8 mouse cellular contexts compared by ENCODE assay signal in the genomic region with DNA sequence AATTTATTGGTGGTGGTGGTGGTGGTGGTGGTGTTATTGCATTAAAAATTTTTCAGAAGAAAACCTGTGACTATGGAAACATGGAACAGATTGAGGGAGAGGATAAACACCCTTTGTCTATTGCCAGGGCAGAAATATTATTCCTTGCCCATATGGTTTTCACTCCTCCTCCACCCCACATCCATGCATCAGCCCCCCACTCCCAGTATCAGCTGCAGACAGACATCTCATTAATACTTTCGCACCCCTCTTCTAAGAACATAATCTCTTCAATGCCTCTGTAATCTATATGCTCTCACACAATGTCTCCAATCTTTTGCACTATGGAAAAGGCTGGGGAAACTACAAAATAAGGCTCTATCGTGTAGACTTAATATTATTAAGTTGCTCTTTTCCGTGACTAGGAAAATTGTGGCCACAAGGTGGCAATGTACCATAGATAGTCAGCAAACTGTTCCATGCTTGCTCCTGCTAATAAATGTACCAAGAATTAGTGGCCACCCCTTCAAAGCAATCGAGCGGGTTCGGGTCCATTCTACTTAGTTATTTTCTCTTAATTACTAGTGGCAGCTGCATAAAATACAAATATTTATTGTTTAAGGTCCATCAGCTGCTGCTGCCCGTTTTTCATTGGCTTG.
DNase-seq lines count a peak whose midpoint lies in the region; ATAC-seq and TF ChIP-seq lines count a peak whose summit lies in the region.

No protein-coding gene starts in this region.

- TF ChIP-seq EP300 in heart, postnatal 0 days (IDR thresholded peaks at IDR 0.05; ENCODE audit: low read depth) = no peak

- no peak overlapping the region for H3K4me3 ChIP-seq in heart, postnatal 0 days (ENCODE audit: low read depth, low read length)
- H3K4me3 ChIP-seq in lung, embryonic 14.5 days (ENCODE audit: low read depth, low read length) = no peak overlapping the region

- H3K4me1 ChIP-seq in heart, postnatal 0 days (ENCODE audit: control insufficient read depth, insufficient read depth) = no peaks in the 10 kb centered on the region
- no peaks in the 10 kb centered on the region for H3K4me1 ChIP-seq in lung, embryonic 14.5 days (ENCODE audit: insufficient read depth)

- no peaks in the 10 kb centered on the region for H3K9me3 ChIP-seq in heart, postnatal 0 days (replicated peaks; ENCODE audit: control insufficient read depth, low read length)
- H3K9me3 ChIP-seq in lung, embryonic 14.5 days (ENCODE audit: low read depth, low read length) = no peaks in the 10 kb centered on the region

- no peak overlapping the region for H3K9ac ChIP-seq in heart, postnatal 0 days (replicated peaks; ENCODE audit: low read depth, low read length)
- H3K9ac ChIP-seq in lung, embryonic 14.5 days = no peak overlapping the region

- peak; percentile 69; the same call in 1 of the 2 replicates for ATAC-seq in common myeloid progenitor, adult 5-6 weeks (replicated peaks; ENCODE audit: low read depth, poor library complexity, severe bottlenecking)
- ATAC-seq in heart, postnatal 0 days (ENCODE audit: insufficient read depth, low read depth) = no peak
- ATAC-seq in lung, embryonic 14.5 days (ENCODE audit: insufficient read depth) = peak; percentile 73; the same call in 1 of the 2 replicates
- no peak for ATAC-seq in megakaryocyte, adult 5-6 weeks (ENCODE audit: poor library complexity, severe bottlenecking)

- no peak overlapping the region for H3K27ac ChIP-seq in heart, postnatal 0 days (ENCODE audit: low read depth)
- no peak overlapping the region for H3K27ac ChIP-seq in lung, embryonic 14.5 days (ENCODE audit: low read depth)

- TF ChIP-seq CTCF in heart, postnatal 0 days (IDR thresholded peaks at IDR 0.05; ENCODE audit: low read depth) = peak; percentile 79
- TF ChIP-seq CTCF in lung, embryonic 14.5 days (IDR thresholded peaks at IDR 0.05; ENCODE audit: low read depth) = peak; percentile 76

- no peaks in the 10 kb centered on the region for H3K27me3 ChIP-seq in heart, postnatal 0 days (ENCODE audit: control insufficient read depth, insufficient read depth, low read length)
- no peaks in the 10 kb centered on the region for H3K27me3 ChIP-seq in lung, embryonic 14.5 days (ENCODE audit: insufficient read depth, low read length)

- no peak overlapping the region for H3K4me2 ChIP-seq in heart, postnatal 0 days (ENCODE audit: low read depth, low read length)
- peak overlapping the region; percentile 45; the same call in 1 of the 2 replicates for H3K4me2 ChIP-seq in lung, embryonic 14.5 days

- peak; percentile 22 for DNase-seq in thymus, postnatal 0 days (ENCODE audit: low spot score)
- DNase-seq in thymus, postnatal 36 days = no peak
- DNase-seq in heart, postnatal 0 days (ENCODE audit: low spot score) = peak; percentile 70
- DNase-seq in kidney, postnatal 4 days = peak; percentile 83 to 84
- peak; percentile 95 for DNase-seq in lung, embryonic 14.5 days
- peak; percentile 22 for DNase-seq in retina, adult 2 months (ENCODE audit: low read depth, low spot score)

- no peaks in the 10 kb centered on the region for H3K36me3 ChIP-seq in heart, postnatal 0 days (replicated peaks; ENCODE audit: control insufficient read depth, insufficient read depth, low read length)
- no peaks in the 10 kb centered on the region for H3K36me3 ChIP-seq in lung, embryonic 14.5 days (ENCODE audit: insufficient read depth)

- 28% methylated on average over 7 of the region's 7 CpGs for WGBS in heart, postnatal 0 days
- 29% methylated on average over 7 of the region's 7 CpGs for WGBS in lung, embryonic 14.5 days

Comparison
In these comparisons a context has a peak if more than half of its experiments do, and no peak if none do; other contexts are left out.
1. DNase-seq: peak in thymus, postnatal 0 days (single experiment), heart, postnatal 0 days (single experiment), kidney, postnatal 4 days (2 of 2), lung, embryonic 14.5 days (single experiment) and retina, adult 2 months (single experiment); none in thymus, postnatal 36 days (0 of 2).
2. ATAC-seq: peak in common myeloid progenitor, adult 5-6 weeks (single experiment) and lung, embryonic 14.5 days (single experiment); none in heart, postnatal 0 days (single experiment) and megakaryocyte, adult 5-6 weeks (single experiment).